Mouse (Mus musculus) thymus, adult 2 months (tissue): Measurements from ENCODE around the gene Tyro3. TPM values are rescaled to one million over a fixed set of nuclear protein-coding genes. Genes with fewer than 3 reads are reported as not detected.
A peak's percentile ranks its signal among the peaks of the same experiment; 100 is the strongest.

ENCODE experiments used
- DNase-seq: peaks from one replicate; pipeline ENCODE4 v3.0.0; 2021
- H3K27ac ChIP-seq: fragments of 200-500 bp; 2 replicates; pipeline ENCODE4 v1.5.1; 2012; ENCODE audit warnings: low read length, control low read depth; ENCODE audit not compliant: control insufficient read depth, insufficient read depth
- H3K27me3 ChIP-seq: fragments of 200-500 bp; 2 replicates; pipeline ENCODE4 v1.6.1; 2012; ENCODE audit warnings: mild to moderate bottlenecking, low read length, moderate library complexity, mixed read lengths; ENCODE audit not compliant: control insufficient read depth, insufficient read depth
- H3K36me3 ChIP-seq: fragments of 200-500 bp; 2 replicates; pipeline ENCODE4 v1.6.1; 2012; ENCODE audit warnings: mild to moderate bottlenecking, low read length, moderate library complexity; ENCODE audit not compliant: control insufficient read depth, insufficient read depth
- H3K4me1 ChIP-seq: fragments of 200-500 bp; replicated peaks from 2 replicates; pipeline ENCODE4 v1.6.1; 2012; ENCODE audit warnings: low read length; ENCODE audit not compliant: control insufficient read depth, insufficient read depth
- H3K4me3 ChIP-seq: fragments of 200-500 bp; 2 replicates; pipeline ENCODE4 v1.5.1; 2012; ENCODE audit warnings: mild to moderate bottlenecking, low read length, control low read depth, moderate library complexity; ENCODE audit not compliant: control insufficient read depth, insufficient read depth
- CTCF ChIP-seq: fragments of 200-500 bp; IDR thresholded peaks from 2 replicates; pipeline ENCODE4 v1.5.1; 2012; ENCODE audit warnings: mild to moderate bottlenecking, control low read depth, low read length, moderate library complexity, borderline replicate concordance; ENCODE audit not compliant: control insufficient read depth, poor library complexity, insufficient read depth; ENCODE audit errors: extremely low read depth
- POLR2A ChIP-seq: fragments of 200-500 bp; IDR thresholded peaks from 2 replicates; pipeline ENCODE4 v1.6.1; 2012; ENCODE audit warnings: mild to moderate bottlenecking, low read length, control low read depth, moderate library complexity; ENCODE audit not compliant: control insufficient read depth, poor library complexity, insufficient read depth; ENCODE audit errors: extremely low read depth
- WGBS: fragments of 180-500 bp; shearing (Covaris S2); methylation state at CpG from one replicate; pipeline ENCODE4 v1.1.7; 2018; 5-methylcytosine and 5-hydroxymethylcytosine counted together
- polyA plus RNA-seq: library from polyadenylated mRNA; depleted of rRNA; stranded (reverse); fragments of >200 nt; gene quantifications from 2 replicates; pipeline ENCODE4 v1.2.3, GENCODE M21; 2012; rRNA removed

Gene Tyro3
- polyA plus RNA-seq = 6.5 and 7.1 TPM in 2 replicates

GRCm38 (mm10) chr2:119797279-119797783 is at the start of gene Tyro3:
Gene Tyro3, plus strand, starts transcription at chr2:119797733.
- Histone ChIP-seq H3K27me3 (peaks cover 22% of the 10 kb centered on the region), H3K4me1 (peaks cover 12% of the 10 kb centered on the region), H3K27ac (no peak within 1 kb of the TSS), H3K4me3 (no peak within 1 kb of the TSS), H3K36me3 (no peaks in the 10 kb centered on the region)
- TF ChIP-seq POLR2A (no peak), CTCF (no peak)
- 75% methylated on average over 5 of the region's 5 CpGs for WGBS
- DNase-seq = no peak

GRCm38 (mm10) chr2:119749260-119749659 is 48.3 kb upstream of the Tyro3 start:
- TF ChIP-seq CTCF (no peak), POLR2A (no peak)
- Histone ChIP-seq H3K27me3 (peaks cover 8% of the 10 kb centered on the region; the same call in 1 of the 2 replicates), H3K36me3 (no peaks in the 10 kb centered on the region), H3K4me3 (no peak overlapping the region), H3K27ac (no peak overlapping the region), H3K4me1 (peaks cover 1% of the 10 kb centered on the region; the same call in 1 of the 2 replicates)
- DNase-seq = no peak
- WGBS = 94% methylated on average over 13 of the region's 13 CpGs

- Histone ChIP-seq H3K4me1 (peaks cover 16% of the 10 kb centered on the region), H3K4me3 (peak overlapping the region; percentile 48), H3K27ac (no peak overlapping the region), H3K27me3 (peaks cover 20% of the 10 kb centered on the region), H3K36me3 (no peaks in the 10 kb centered on the region)
- no peak for DNase-seq
- no peak for TF ChIP-seq POLR2A
- no peak for TF ChIP-seq CTCF
- WGBS = 11% methylated on average over 23 of the region's 31 CpGs
Measured at GRCm38 (mm10) chr2:119757601-119758100, 39.9 kb upstream of the Tyro3 start.

- TF ChIP-seq POLR2A = no peak
- no peak for TF ChIP-seq CTCF
- whole genome bisulfite sequencing = 2% methylated on average over 76 of the region's 77 CpGs
- peaks cover 20% of the 10 kb centered on the region for H3K27me3 ChIP-seq
- H3K27ac ChIP-seq = no peak overlapping the region
- H3K36me3 ChIP-seq = no peaks in the 10 kb centered on the region
- peak; percentile 31 for DNase-seq
- H3K4me1 ChIP-seq = peaks cover 16% of the 10 kb centered on the region
- H3K4me3 ChIP-seq = peak overlapping the region; percentile 48
Measured at GRCm38 (mm10) chr2:119758101-119758843, 39.3 kb upstream of the Tyro3 start.

GRCm38 (mm10) chr2:119758844-119759835 is 38.4 kb upstream of the Tyro3 start:
- peak; percentile 57 for DNase-seq
- no peaks in the 10 kb centered on the region for H3K36me3 ChIP-seq
- TF ChIP-seq POLR2A (no peak), CTCF (no peak)
- WGBS = 8% methylated on average over 44 of the region's 44 CpGs
- H3K27me3 ChIP-seq = peaks cover 20% of the 10 kb centered on the region
- no peak overlapping the region for H3K27ac ChIP-seq
- H3K4me3 ChIP-seq = peak overlapping the region; percentile 48
- H3K4me1 ChIP-seq = peaks cover 16% of the 10 kb centered on the region

GRCm38 (mm10) chr2:119760251-119760650 is 37.3 kb upstream of the Tyro3 start, which contains the start of gene Ltk:
Gene Ltk, minus strand, starts transcription at chr2:119760431.
- peaks cover 20% of the 10 kb centered on the region for H3K27me3 ChIP-seq
- TF ChIP-seq POLR2A (no peak), CTCF (no peak)
- DNase-seq = no peak
- no peak within 1 kb of the TSS for H3K4me3 ChIP-seq
- no peaks in the 10 kb centered on the region for H3K36me3 ChIP-seq
- WGBS = 42% methylated on average over 9 of the region's 9 CpGs
- H3K4me1 ChIP-seq = peaks cover 16% of the 10 kb centered on the region
- no peak within 1 kb of the TSS for H3K27ac ChIP-seq
